Mouse (Mus musculus): ENCODE data around the gene Bmp6.

GRCm38 (mm10) chr13:38486767-38487166, 141.9 kb downstream of the Bmp6 start:
- TF ChIP-seq CTCF (IDR thresholded peaks at IDR 0.05; ENCODE audit: insufficient read depth, low read length) (no peak), POLR2A (IDR thresholded peaks at IDR 0.05; ENCODE audit: borderline replicate concordance, extremely low read depth, low read depth, low read length) (no peak)
